Mouse (Mus musculus): ENCODE data around the gene Mrgprb8.
"Not testable (repeated sequence)": the region's sequence is repeated elsewhere in the genome, so short reads cannot be mapped to it uniquely, and the experiment has no call there.

Gene Mrgprb8

DNA sequence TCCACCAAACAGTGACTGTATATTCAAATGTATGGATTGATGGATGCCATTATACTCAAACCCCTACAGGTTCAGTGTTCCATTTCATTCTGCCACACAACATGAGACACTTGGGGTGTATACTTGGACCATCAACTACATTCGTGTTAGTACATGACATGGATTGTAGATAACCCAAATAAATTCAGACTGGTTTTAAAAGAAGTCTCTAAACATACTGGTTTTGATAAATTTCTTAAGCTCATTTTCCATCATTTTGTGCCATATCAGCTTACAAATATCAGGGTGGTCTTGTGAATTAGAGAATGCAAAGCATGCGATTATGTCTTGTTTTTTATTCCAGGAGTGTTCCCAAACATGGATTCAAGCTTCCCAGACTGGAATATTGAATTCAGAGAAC is at the start of gene Mrgprb8:
Gene Mrgprb8, plus strand, starts transcription at position 301 of the 400 bp plus-strand sequence.
- DNase-seq = no peak

DNA sequence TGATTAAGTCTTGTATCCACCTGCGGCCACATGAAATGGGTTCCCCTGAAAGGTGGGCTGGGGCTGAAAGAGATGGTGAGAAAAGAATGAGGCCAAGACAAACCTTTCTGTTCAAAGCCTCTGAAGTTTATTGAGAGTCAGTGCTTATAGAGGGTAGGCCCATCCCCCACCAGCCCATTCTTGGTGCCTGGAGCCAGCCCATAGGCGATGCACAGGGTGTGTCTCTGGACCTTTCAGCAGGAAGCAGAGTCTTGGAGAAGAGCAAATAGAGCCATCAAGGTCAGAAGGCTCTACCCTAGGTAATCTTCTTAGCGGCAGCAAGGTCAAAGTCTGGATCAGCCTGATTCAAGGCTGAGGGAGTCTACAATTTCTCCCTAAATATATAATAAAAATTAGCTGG is 47.6 kb downstream of the Mrgprb8 start:
- DNase-seq = not testable (repeated sequence)

DNA sequence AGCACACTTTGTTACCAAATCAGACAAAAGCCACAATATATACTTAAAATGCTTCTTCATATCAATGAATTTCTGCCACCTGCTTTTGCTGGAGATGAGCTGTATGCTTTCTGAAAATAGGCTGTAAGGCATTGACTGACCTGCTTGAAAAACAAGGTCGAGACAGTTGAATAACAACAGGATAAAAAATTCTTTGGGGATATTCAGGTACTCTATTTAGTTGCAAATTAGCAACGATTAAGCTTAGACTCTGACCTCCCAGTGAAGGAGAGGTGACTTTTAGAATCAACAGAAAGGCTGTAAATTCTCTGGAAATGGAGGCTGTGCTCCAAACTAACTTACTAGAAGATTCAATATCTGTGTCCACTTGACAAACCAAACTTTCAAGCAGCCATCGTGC is 48.3 kb downstream of the Mrgprb8 start:
- no peak for DNase-seq

All from kidney, postnatal 4 days (tissue).